Mouse (Mus musculus) limb, embryonic 12.5 days (tissue): Measurements from ENCODE around the gene Cldn18. TPM values are rescaled to one million over a fixed set of nuclear protein-coding genes. Genes with fewer than 3 reads are reported as not detected.

ENCODE experiments used
- ATAC-seq: fragments of 200-750 bp; cut with Nextera tagmentation; 2 replicates; pipeline ENCODE4 v1.8.0; 2017; ENCODE audit warnings: low read depth, moderate TSS enrichment; ENCODE audit not compliant: insufficient number of reproducible peaks, insufficient read depth, low FRiP score, low TSS enrichment
- H3K27ac ChIP-seq: fragments of 300-500 bp; sonication (generic); 2 replicates; pipeline ENCODE4 v1.5.1; 2016; ENCODE audit warnings: mild to moderate bottlenecking, moderate library complexity
- H3K27me3 ChIP-seq: fragments of 300-500 bp; sonication (generic); 2 replicates; pipeline ENCODE4 v1.6.1; 2016; ENCODE audit warnings: mild to moderate bottlenecking, moderate library complexity
- H3K36me3 ChIP-seq: fragments of 300-500 bp; sonication (generic); 2 replicates; pipeline ENCODE4 v1.6.1; 2016; ENCODE audit warnings: mild to moderate bottlenecking, moderate library complexity
- H3K4me1 ChIP-seq: fragments of 300-500 bp; sonication (generic); replicated peaks from 2 replicates; pipeline ENCODE4 v1.6.1; 2016
- H3K4me2 ChIP-seq: fragments of 300-500 bp; sonication (generic); 2 replicates; pipeline ENCODE4 v1.6.1; 2016; ENCODE audit warnings: mild to moderate bottlenecking, moderate library complexity
- H3K4me3 ChIP-seq: fragments of 300-500 bp; sonication (generic); replicated peaks from 2 replicates; pipeline ENCODE4 v1.5.1; 2016; ENCODE audit warnings: mild to moderate bottlenecking
- H3K9ac ChIP-seq: fragments of 300-500 bp; sonication (generic); replicated peaks from 2 replicates; pipeline ENCODE4 v1.6.1; 2016; ENCODE audit warnings: mild to moderate bottlenecking, moderate library complexity
- H3K9me3 ChIP-seq: fragments of 300-500 bp; sonication (generic); 2 replicates; pipeline ENCODE4 v1.6.1; 2016; ENCODE audit warnings: mild to moderate bottlenecking, moderate library complexity
- WGBS: fragments of 180-500 bp; shearing (Covaris S2); methylation state at CpG from one replicate; pipeline ENCODE4 v1.1.7; 2016; 5-methylcytosine and 5-hydroxymethylcytosine counted together
- polyA plus RNA-seq: library from polyadenylated mRNA; unstranded; fragments of >200 nt; fragmentation: Nextera tagmentation; extraction: Ambion mirVana; gene quantifications from 2 replicates; pipeline ENCODE4 v1.2.1, GENCODE M21; 2016

The Cldn18 gene
- polyA plus RNA-seq, 1 experiment from 2014 or later, result not detected

DNA sequence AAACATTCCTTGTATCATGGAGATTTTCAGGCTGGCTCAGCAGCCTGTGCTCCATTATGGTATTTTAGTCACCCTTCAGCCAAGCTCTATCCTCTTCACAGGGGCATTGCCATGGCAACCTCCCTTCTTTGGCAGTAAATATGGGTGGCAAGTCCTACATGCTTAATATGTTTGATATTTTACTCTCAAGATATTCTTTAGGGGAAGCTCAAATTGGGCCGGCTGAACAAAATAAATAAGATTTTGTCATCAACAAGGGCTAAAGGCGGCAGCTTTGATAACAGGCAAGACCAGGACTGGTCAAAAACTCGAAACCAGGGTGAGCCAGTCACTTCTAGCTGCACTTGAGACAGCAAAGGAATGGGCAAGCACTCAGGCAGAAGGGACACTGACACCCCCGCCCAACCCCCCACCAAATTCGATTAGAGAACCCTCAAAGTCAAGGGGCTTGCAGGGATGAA is 32.0 kb downstream of the Cldn18 start:
- no peaks in the 10 kb centered on the region for H3K36me3 ChIP-seq
- WGBS, result 65% methylated on average over 5 of the region's 5 CpGs
- no peak for ATAC-seq

DNA sequence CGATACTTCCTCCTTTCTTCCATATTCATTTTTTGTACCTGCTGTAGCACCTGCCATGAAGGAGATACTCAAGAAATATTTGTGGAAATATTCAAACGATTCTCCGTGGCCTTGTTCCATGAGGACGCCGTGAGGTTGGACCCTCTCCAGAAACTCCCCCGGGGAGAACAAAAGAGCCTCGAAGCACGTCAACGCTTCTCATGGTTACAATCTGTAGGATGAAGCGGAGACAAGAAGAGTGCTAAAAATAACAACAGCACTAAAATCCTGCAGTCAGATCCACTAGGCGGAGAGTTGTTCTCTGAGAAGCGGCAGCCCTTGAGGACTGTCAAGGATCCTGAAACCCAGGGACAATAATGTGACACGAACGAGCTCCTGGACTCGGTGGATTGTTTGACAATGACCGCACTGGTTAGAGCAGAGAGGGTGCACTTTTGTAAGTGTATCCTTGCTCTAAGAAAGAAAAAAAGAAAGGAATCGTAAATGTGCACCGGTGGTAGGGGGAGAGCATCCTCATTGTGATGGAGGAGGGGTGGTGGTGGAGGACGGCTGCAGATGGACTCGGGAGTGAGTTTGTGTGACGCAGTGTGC is 35.0 kb downstream of the Cldn18 start:
- no peak overlapping the region for H3K27ac ChIP-seq
- no peak overlapping the region for H3K4me3 ChIP-seq
- no peak for ATAC-seq
- H3K27me3 ChIP-seq, result no peaks in the 10 kb centered on the region
- H3K9ac ChIP-seq, result no peak overlapping the region
- no peak overlapping the region for H3K4me2 ChIP-seq
- no peaks in the 10 kb centered on the region for H3K9me3 ChIP-seq
- H3K4me1 ChIP-seq, result no peaks in the 10 kb centered on the region
- no peaks in the 10 kb centered on the region for H3K36me3 ChIP-seq
- WGBS, result 88% methylated on average over 21 of the region's 21 CpGs

More for the DNA sequence above, 32.0 kb downstream of the Cldn18 start:
- no peaks in the 10 kb centered on the region for H3K27me3 ChIP-seq
- H3K4me1 ChIP-seq, result no peaks in the 10 kb centered on the region
- H3K4me2 ChIP-seq, result no peak overlapping the region
- H3K9ac ChIP-seq, result no peak overlapping the region
- no peak overlapping the region for H3K27ac ChIP-seq
- no peaks in the 10 kb centered on the region for H3K9me3 ChIP-seq
- H3K4me3 ChIP-seq, result no peak overlapping the region

DNA sequence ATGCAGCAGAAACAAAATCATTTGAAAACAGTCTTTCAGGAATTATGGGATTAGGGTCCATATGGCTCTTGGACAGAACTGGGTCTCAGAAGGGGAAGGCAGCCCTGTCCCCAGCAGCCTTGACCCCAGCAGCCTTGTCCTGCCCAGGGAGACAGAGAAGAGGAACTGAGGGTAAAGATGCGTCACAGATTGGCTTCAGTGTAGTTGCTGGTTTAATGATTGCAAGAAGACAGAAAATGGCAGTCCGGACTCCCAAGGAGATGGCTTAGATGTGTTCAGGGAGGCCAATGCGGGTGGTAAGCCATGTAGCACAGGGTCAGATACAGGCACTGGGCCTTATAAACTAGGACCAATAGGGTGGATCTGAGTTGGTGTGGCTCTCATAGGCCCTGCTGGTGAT is 41.4 kb downstream of the Cldn18 start:
- Histone ChIP-seq H3K4me2 (no peak overlapping the region), H3K4me3 (no peak overlapping the region), H3K9me3 (no peaks in the 10 kb centered on the region), H3K9ac (no peak overlapping the region), H3K27me3 (no peaks in the 10 kb centered on the region), H3K36me3 (peaks cover 20% of the 10 kb centered on the region), H3K27ac (no peak overlapping the region), H3K4me1 (no peaks in the 10 kb centered on the region)
- no peak for ATAC-seq
- WGBS, result 87% methylated on average over 3 of the region's 3 CpGs

DNA sequence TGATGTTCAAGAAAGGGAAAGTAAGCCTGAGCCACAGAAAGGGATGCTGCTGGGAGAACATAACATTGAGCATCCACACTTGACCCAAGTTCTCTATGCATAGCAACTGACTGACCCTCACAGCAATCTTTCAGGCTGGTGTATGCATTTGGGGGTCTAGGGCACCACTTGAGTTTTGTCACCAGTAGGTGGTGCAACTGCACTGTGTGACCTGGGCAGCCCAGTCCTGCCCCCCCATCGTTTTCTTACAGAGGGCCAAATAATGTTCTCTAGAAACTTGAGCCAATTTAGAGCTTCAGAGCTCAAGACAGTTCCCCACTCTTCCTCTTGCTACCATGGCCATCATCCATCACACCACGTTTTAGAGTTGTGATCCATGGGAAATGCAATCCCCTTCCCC is 45.5 kb downstream of the Cldn18 start:
- H3K36me3 ChIP-seq, result peaks cover 61% of the 10 kb centered on the region
- H3K9ac ChIP-seq, result no peak overlapping the region
- H3K27ac ChIP-seq, result no peak overlapping the region
- no peaks in the 10 kb centered on the region for H3K27me3 ChIP-seq
- 48% methylated on average over 2 of the region's 2 CpGs for WGBS
- 0 out of 2 replicates have a peak, but pooled peaks cover 4% of the 10 kb centered on the region for H3K9me3 ChIP-seq
- no peak overlapping the region for H3K4me2 ChIP-seq
- H3K4me3 ChIP-seq, result no peak overlapping the region
- no peaks in the 10 kb centered on the region for H3K4me1 ChIP-seq
- no peak for ATAC-seq

DNA sequence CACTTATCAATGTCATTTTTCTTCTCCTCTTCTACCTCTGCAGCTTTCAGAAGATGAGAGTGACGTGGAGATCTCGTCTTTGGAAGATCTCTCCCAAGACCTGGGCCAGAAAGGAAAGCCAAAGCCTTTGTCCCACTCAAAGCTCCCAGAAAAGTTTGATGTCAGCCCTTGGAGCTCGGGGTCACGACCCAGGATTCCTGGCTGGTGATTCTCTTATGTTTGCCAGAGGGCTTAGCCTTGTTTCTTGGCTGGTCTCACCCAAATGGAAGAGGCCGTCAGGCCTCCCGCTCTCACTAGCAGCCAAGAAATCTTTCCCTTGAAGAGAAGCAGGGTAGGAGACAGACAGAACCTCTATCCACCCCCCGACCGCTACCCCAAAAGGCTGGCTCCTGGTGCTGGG is 49.5 kb downstream of the Cldn18 start:
- no peak for ATAC-seq
- no peak overlapping the region for H3K9ac ChIP-seq
- 97% methylated on average over 8 of the region's 8 CpGs for WGBS
- H3K4me3 ChIP-seq, result no peak overlapping the region
- no peaks in the 10 kb centered on the region for H3K27me3 ChIP-seq
- no peak overlapping the region for H3K27ac ChIP-seq
- H3K4me2 ChIP-seq, result no peak overlapping the region
- peaks cover 93% of the 10 kb centered on the region for H3K36me3 ChIP-seq
- 0 out of 2 replicates have a peak, but pooled peaks cover 4% of the 10 kb centered on the region for H3K9me3 ChIP-seq
- no peaks in the 10 kb centered on the region for H3K4me1 ChIP-seq

DNA sequence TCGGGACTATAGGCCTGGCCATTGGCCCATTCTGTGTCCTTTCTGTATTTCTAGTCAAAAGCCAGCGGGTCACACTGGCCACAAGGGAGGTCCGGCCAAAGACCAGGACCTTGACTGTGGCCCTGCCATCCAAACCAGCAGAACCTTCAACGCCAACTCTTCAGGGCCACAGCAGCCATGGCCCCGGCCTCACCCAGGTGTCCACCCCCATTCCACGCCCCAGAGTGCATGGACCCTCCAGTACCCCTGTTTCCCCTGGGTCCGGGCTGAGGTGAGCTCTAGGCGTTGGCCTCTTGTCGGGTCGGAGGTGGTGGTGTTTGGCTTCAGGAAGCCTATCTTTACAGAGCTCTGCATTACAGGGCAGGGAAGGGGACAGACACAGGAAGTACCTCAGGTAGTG is 54.2 kb downstream of the Cldn18 start:
- Histone ChIP-seq H3K4me3 (no peak overlapping the region), H3K9ac (no peak overlapping the region), H3K36me3 (peaks cover 89% of the 10 kb centered on the region), H3K27ac (no peak overlapping the region), H3K27me3 (no peaks in the 10 kb centered on the region), H3K9me3 (no peaks in the 10 kb centered on the region), H3K4me2 (no peak overlapping the region), H3K4me1 (no peaks in the 10 kb centered on the region)
- WGBS, result 90% methylated on average over 10 of the region's 10 CpGs
- 0 out of 2 replicates have a peak, but pooled peaks have one; percentile 30 for ATAC-seq

DNA sequence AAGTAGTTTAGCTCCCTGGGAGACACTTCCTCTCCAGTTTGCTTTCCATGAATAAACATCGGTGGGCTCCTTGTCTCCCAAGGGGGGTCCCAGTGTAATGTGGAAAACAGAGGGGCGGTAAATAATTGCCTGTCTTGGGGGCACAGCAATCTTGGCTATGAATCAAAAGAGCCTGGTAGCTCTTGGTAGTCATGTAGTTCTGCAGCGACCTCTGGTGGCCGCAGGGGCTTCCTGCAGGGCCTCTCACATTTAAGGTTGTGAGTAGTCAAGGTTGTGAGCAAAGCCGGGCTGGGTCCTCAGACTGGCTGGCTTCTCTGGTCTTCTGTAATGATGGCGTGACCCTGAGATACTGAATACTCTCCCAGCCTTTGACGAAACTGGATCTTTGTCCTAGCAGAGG is 54.7 kb downstream of the Cldn18 start:
- ATAC-seq, result no peak
- H3K4me2 ChIP-seq, result no peak overlapping the region
- no peak overlapping the region for H3K4me3 ChIP-seq
- no peak overlapping the region for H3K9ac ChIP-seq
- peaks cover 87% of the 10 kb centered on the region for H3K36me3 ChIP-seq
- no peak overlapping the region for H3K27ac ChIP-seq
- no peaks in the 10 kb centered on the region for H3K4me1 ChIP-seq
- no peaks in the 10 kb centered on the region for H3K27me3 ChIP-seq
- H3K9me3 ChIP-seq, result no peaks in the 10 kb centered on the region
- WGBS, result 31% methylated on average over 7 of the region's 7 CpGs

DNA sequence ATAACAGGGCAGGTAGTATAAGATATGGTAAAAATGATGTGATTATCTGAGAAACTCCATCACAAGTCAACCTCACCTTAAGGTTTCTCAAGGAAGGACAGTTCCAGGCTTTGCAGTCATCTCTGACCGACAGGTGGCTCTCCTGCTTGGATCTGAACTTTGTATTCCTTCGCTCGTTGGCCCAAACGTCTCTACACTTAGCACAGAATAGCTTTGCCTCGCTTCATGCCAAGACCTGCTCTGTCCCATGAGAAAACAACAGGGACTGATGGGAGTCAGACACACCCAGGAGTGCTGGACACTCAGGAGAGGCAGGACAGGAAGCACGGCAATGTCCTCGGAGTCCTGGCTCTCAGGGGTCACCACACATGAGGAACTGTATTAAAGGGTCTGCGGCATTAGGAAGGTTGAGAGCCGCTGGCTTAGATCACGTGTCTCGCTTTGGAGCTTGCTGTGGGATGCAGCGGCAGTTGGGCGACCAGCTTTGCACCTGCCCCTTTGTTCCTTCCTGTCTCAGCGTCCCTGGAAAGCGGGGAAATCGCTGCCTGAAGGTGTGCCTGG is 55.4 kb downstream of the Cldn18 start:
- H3K27me3 ChIP-seq, result no peaks in the 10 kb centered on the region
- no peak overlapping the region for H3K27ac ChIP-seq
- no peaks in the 10 kb centered on the region for H3K4me1 ChIP-seq
- ATAC-seq, result no peak
- peaks cover 87% of the 10 kb centered on the region for H3K36me3 ChIP-seq
- no peak overlapping the region for H3K4me3 ChIP-seq
- no peak overlapping the region for H3K4me2 ChIP-seq
- WGBS, result 77% methylated on average over 16 of the region's 16 CpGs
- no peak overlapping the region for H3K9ac ChIP-seq
- no peaks in the 10 kb centered on the region for H3K9me3 ChIP-seq

DNA sequence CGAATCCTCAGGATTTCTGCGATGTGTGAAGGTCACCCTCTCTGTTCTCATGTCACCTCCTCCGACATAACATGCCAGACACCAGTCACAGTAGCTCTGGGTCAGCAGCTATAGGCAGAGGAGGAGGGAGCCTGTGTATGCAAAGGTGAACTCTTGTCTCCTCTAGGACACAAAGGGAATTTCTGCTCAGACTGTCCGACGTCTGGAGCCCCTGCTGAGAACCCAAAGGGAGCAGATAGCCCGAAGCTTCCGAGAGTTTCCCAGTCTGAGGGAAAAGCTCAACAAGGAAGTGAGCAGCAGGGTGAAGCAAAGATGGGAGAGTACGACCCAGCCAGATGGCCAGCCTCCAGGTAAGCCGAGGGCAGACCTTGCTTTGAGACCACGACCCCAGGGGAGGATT is 56.3 kb downstream of the Cldn18 start:
- Histone ChIP-seq H3K4me2 (no peak overlapping the region), H3K27me3 (no peaks in the 10 kb centered on the region), H3K9me3 (no peaks in the 10 kb centered on the region), H3K4me3 (no peak overlapping the region), H3K9ac (no peak overlapping the region), H3K36me3 (peaks cover 87% of the 10 kb centered on the region), H3K27ac (no peak overlapping the region), H3K4me1 (no peaks in the 10 kb centered on the region)
- WGBS, result 84% methylated on average over 10 of the region's 10 CpGs
- ATAC-seq, result no peak

DNA sequence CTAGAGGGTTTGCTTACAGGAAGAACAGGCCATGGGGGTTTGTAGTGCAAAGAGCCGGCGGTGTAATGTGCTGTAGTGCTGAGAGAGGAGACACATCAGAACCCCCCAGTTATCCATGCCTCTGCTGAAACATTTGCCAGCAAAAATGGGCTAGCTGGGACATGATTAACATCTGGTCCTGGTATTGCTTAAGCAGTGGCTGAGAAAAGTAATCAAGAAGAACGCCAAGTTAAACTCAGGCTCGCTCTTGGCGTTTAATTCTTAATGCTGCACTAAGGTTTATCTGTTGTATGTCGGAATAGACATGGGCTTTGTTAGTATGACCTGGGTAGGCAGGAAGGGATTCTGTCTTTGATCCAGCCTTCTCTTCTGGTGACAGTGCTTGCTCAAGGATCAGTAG is 71.0 kb downstream of the Cldn18 start:
- no peak overlapping the region for H3K4me3 ChIP-seq
- no peak for ATAC-seq
- 94% methylated on average over 6 of the region's 6 CpGs for WGBS
- no peak overlapping the region for H3K9ac ChIP-seq
- no peaks in the 10 kb centered on the region for H3K27me3 ChIP-seq
- no peaks in the 10 kb centered on the region for H3K4me1 ChIP-seq
- H3K36me3 ChIP-seq, result peaks cover 93% of the 10 kb centered on the region
- H3K9me3 ChIP-seq, result no peaks in the 10 kb centered on the region
- H3K4me2 ChIP-seq, result no peak overlapping the region
- H3K27ac ChIP-seq, result no peak overlapping the region

DNA sequence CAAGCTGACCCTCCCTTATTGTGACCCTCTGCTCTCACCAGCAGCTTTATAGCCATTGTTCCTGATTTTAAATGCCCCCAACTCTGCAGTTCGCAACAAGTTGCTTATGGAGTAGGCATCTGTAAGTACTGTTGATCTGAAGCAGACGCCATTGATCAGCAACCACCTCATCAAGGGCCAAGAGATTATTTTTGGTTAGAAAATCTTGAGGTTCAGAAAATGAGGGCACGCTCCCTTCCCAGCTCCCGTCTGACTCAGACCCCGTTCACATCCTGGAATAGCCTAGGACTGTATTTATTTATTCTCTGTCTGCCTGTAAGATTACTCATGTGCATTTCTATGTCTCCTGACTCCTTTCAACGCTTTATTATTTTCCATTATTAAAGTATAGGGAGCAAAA is 71.7 kb downstream of the Cldn18 start:
- Histone ChIP-seq H3K4me2 (no peak overlapping the region), H3K27ac (no peak overlapping the region), H3K9me3 (no peaks in the 10 kb centered on the region), H3K9ac (no peak overlapping the region), H3K4me3 (no peak overlapping the region), H3K36me3 (peaks cover 88% of the 10 kb centered on the region), H3K4me1 (no peaks in the 10 kb centered on the region), H3K27me3 (no peaks in the 10 kb centered on the region)
- WGBS, result 87% methylated on average over 6 of the region's 6 CpGs
- no peak for ATAC-seq

DNA sequence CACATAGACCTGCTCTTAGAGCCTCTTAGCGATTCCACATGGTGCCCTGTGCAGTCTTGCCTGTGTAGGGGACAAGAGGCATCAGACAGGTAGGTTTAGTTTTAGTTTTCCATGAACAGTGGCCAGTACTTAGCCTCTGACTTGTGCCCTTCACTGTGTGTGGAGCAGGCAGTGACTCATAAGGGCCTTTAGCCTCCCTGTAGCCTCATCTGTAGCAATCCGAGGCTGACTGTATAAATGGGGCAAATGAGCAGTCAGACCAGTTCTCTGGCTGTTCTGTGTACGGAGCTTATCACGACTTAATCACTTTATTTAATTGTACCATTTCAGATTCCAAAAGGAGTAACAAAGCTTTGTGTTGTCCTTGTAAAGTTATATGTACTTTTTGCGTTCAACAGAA is 77.1 kb downstream of the Cldn18 start:
- peaks cover 90% of the 10 kb centered on the region for H3K36me3 ChIP-seq
- no peak overlapping the region for H3K4me2 ChIP-seq
- no peaks in the 10 kb centered on the region for H3K4me1 ChIP-seq
- no peak overlapping the region for H3K4me3 ChIP-seq
- ATAC-seq, result no peak
- H3K9me3 ChIP-seq, result no peaks in the 10 kb centered on the region
- WGBS, result 92% methylated on average over 5 of the region's 5 CpGs
- H3K27me3 ChIP-seq, result no peaks in the 10 kb centered on the region
- H3K9ac ChIP-seq, result no peak overlapping the region
- no peak overlapping the region for H3K27ac ChIP-seq
